In genomic region chr19:54045412-54045811, GRCm38 (mm10) we compare ENCODE assay signal across 8 mouse cellular contexts. TPM values are rescaled to one million over a fixed set of nuclear protein-coding genes. Genes with fewer than 3 reads are reported as not detected.
DNase-seq lines count a peak whose midpoint lies in the region; ATAC-seq lines count a peak whose summit lies in the region.

No protein-coding gene starts in this region.

- H3K9ac ChIP-seq in forebrain, embryonic 13.5 days: peak overlapping the region; percentile 72
- H3K9ac ChIP-seq in limb, embryonic 12.5 days (replicated peaks): peak overlapping the region; percentile 51

- H3K36me3 ChIP-seq in megakaryocyte, embryonic 14.5 days (replicated peaks; ENCODE audit: low read length): no peaks in the 10 kb centered on the region
- no peaks in the 10 kb centered on the region for H3K36me3 ChIP-seq in forebrain, embryonic 13.5 days (ENCODE audit: poor library complexity, severe bottlenecking)
- H3K36me3 ChIP-seq in limb, embryonic 12.5 days: no peaks in the 10 kb centered on the region

- DNase-seq in adrenal gland, postnatal 14 days: peak; percentile 30
- no peak for DNase-seq in adrenal gland, adult 8-10 months
- peak; percentile 44 for DNase-seq in right cerebral cortex, postnatal 4 days

- ATAC-seq in megakaryocyte, adult 5-6 weeks (ENCODE audit: poor library complexity, severe bottlenecking): no peak
- ATAC-seq in forebrain, embryonic 13.5 days: peak; percentile 28
- 0 out of 2 replicates have a peak, but pooled peaks have one; percentile 26 for ATAC-seq in limb, embryonic 12.5 days (ENCODE audit: insufficient number of reproducible peaks, insufficient read depth, low FRiP score, low TSS enrichment, low read depth)
- no peak for ATAC-seq in erythroid progenitor cell, adult 5-6 weeks (replicated peaks; ENCODE audit: low FRiP score, poor library complexity, severe bottlenecking)

- H3K27ac ChIP-seq in forebrain, embryonic 13.5 days: no peak overlapping the region
- no peak overlapping the region for H3K27ac ChIP-seq in limb, embryonic 12.5 days

- peak overlapping the region; percentile 93 for H3K4me3 ChIP-seq in megakaryocyte, embryonic 14.5 days (replicated peaks)
- peak overlapping the region; percentile 57 for H3K4me3 ChIP-seq in forebrain, embryonic 13.5 days
- H3K4me3 ChIP-seq in limb, embryonic 12.5 days (replicated peaks): peak overlapping the region; percentile 55

- H3K9me3 ChIP-seq in megakaryocyte, embryonic 14.5 days: no peaks in the 10 kb centered on the region
- H3K9me3 ChIP-seq in forebrain, embryonic 13.5 days (replicated peaks): no peaks in the 10 kb centered on the region
- H3K9me3 ChIP-seq in limb, embryonic 12.5 days: no peaks in the 10 kb centered on the region

- peaks cover 84% of the 10 kb centered on the region for H3K27me3 ChIP-seq in megakaryocyte, embryonic 14.5 days (replicated peaks)
- H3K27me3 ChIP-seq in forebrain, embryonic 13.5 days: peaks cover 56% of the 10 kb centered on the region
- H3K27me3 ChIP-seq in limb, embryonic 12.5 days: peaks cover 66% of the 10 kb centered on the region

- peaks cover 73% of the 10 kb centered on the region for H3K4me1 ChIP-seq in megakaryocyte, embryonic 14.5 days
- H3K4me1 ChIP-seq in forebrain, embryonic 13.5 days: peaks cover 39% of the 10 kb centered on the region
- peaks cover 30% of the 10 kb centered on the region for H3K4me1 ChIP-seq in limb, embryonic 12.5 days (replicated peaks)

- WGBS in forebrain, embryonic 13.5 days: 2% methylated on average over 29 of the region's 29 CpGs
- WGBS in limb, embryonic 12.5 days: under 1% methylated on average over 29 of the region's 29 CpGs

- peak overlapping the region; percentile 100 for H3K4me2 ChIP-seq in forebrain, embryonic 13.5 days
- H3K4me2 ChIP-seq in limb, embryonic 12.5 days: peak overlapping the region; percentile 99

RNA-seq across cellular contexts. Expression of gene Adra2a, which starts 1.5 kb away (rescaled TPM):
- total RNA-seq in adrenal gland, postnatal 14 days (2021): 0.67 and 2.2 TPM in 2 replicates
- total RNA-seq in adrenal gland, adult 8-10 months (2022): under 1 TPM; 0.25 to 0.56 (median 0.38) TPM
- 4.3 TPM in 2 replicates for polyA plus RNA-seq in megakaryocyte, embryonic 14.5 days (2012; ENCODE audit: insufficient read depth, low replicate concordance)
- not detected in 2 replicates for total RNA-seq in megakaryocyte, adult 5-6 weeks (2015)
- total RNA-seq in megakaryocyte, adult 5-6 weeks (2017): not detected in 2 replicates
- polyA plus RNA-seq in forebrain, embryonic 13.5 days (2015; fragmentation: Nextera tagmentation; extraction: Ambion mirVana): 1.1 TPM in 2 replicates
- 0.11 and 0.27 TPM in 2 replicates for polyA plus RNA-seq in limb, embryonic 12.5 days (2016; fragmentation: Nextera tagmentation; extraction: Ambion mirVana)
- not detected in 2 replicates for total RNA-seq in erythroid progenitor cell, adult 5-6 weeks (2015; ENCODE audit: low replicate concordance)
- total RNA-seq in erythroid progenitor cell, adult 5-6 weeks (2017; ENCODE audit: low replicate concordance): not detected in 2 replicates

Comparison
In these comparisons a context has a peak if more than half of its experiments do, and no peak if none do; other contexts are left out.
1. ATAC-seq: peak in forebrain, embryonic 13.5 days (single experiment) and limb, embryonic 12.5 days (single experiment); none in megakaryocyte, adult 5-6 weeks (single experiment) and erythroid progenitor cell, adult 5-6 weeks (single experiment).
2. Peak in every context shown above with its lines, with median percentiles within 50 percentile points of each other: H3K4me3 ChIP-seq.